Mouse (Mus musculus) lung, adult 2 months (tissue): ENCODE data around the gene Otos.

Experiments
- CTCF ChIP-seq: fragments of 200-500 bp; IDR thresholded peaks from 2 replicates; pipeline ENCODE4 v1.5.1; 2011; ENCODE audit warnings: mild to moderate bottlenecking, low read length, control low read depth; ENCODE audit not compliant: insufficient read depth
- POLR2A ChIP-seq: fragments of 200-500 bp; IDR thresholded peaks from 2 replicates; pipeline ENCODE4 v1.6.1; 2011; ENCODE audit warnings: low read depth, mild to moderate bottlenecking, control low read depth, low read length, borderline replicate concordance; ENCODE audit errors: extremely low read depth

DNA sequence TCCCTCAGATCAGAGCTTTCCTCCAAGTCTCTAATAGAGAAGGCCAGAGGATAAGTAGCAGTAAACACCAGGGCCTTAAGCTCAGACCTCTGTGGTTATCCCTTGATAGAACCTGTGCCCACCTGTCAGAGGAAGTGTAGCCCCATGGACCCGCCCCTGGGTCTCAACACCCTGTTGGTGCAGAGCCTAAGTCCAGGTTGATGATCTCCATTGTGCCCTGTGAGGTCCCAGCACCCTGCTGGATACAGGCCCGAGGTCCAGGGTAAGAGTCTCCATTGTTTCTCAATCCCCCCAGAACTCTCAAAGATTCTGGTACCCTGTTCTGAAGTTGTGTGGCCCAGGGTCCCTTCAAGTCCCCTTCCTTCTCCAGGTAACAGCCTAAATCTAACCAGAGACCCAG is 2.5 kb downstream of the Otos start:
- TF ChIP-seq POLR2A (no peak), CTCF (no peak)
